Mouse (Mus musculus) gastrocnemius, adult 18-20 months (tissue): ENCODE measurements around the gene Gm42372. TPM values are rescaled to one million over a fixed set of nuclear protein-coding genes. Genes with fewer than 3 reads are reported as not detected.
"Not testable (repeated sequence)": the region's sequence is repeated elsewhere in the genome, so short reads cannot be mapped to it uniquely, and the experiment has no call there.

Experiments
- DNase-seq: peaks from one replicate; pipeline ENCODE4 v3.0.0; 2021; ENCODE audit warnings: low spot score
- long read RNA-seq, 2 experiments: library from polyadenylated mRNA; stranded (forward); transcript quantifications; one replicate each; pipeline ENCODE4 v2.0.0; 2021
- total RNA-seq, 2 experiments: library from RNA; stranded (reverse); gene quantifications; 2 replicates each; pipeline ENCODE4 v1.2.3; 2021

Gene Gm42372
- total RNA-seq, result not detected
- long read RNA-seq, experiment 1, result 0 reads
- long read RNA-seq, experiment 2, result 0 reads

- no peak for DNase-seq
Measured at GRCm38 (mm10) chr7:16982859-16983568, at the start of gene Gm42372. Gm42372 (plus strand) TSS chr7:16983086.

- no peak for DNase-seq
Measured at GRCm38 (mm10) chr7:16937312-16937711, 45.6 kb upstream of the Gm42372 start.

- no peak for DNase-seq
Measured at GRCm38 (mm10) chr7:16938117-16938791, 44.6 kb upstream of the Gm42372 start.

- no peak for DNase-seq
Measured at GRCm38 (mm10) chr7:16940292-16940691, 42.6 kb upstream of the Gm42372 start.

GRCm38 (mm10) chr7:16942861-16943260 is 40.0 kb upstream of the Gm42372 start:
- no peak for DNase-seq

GRCm38 (mm10) chr7:16944061-16944807 is 38.7 kb upstream of the Gm42372 start, which contains the start of gene Pnmal2:
Pnmal2 (plus strand) TSS chr7:16944682.
- DNase-seq, result no peak

GRCm38 (mm10) chr7:16944808-16945315 is 38.0 kb upstream of the Gm42372 start:
- no peak for DNase-seq

GRCm38 (mm10) chr7:16945419-16945818 is 37.5 kb upstream of the Gm42372 start:
- no peak for DNase-seq

GRCm38 (mm10) chr7:16946441-16947348 is 36.2 kb upstream of the Gm42372 start:
- no peak for DNase-seq

- DNase-seq, result no peak
Measured at GRCm38 (mm10) chr7:16947349-16947895, 35.5 kb upstream of the Gm42372 start.

- DNase-seq, result no peak
Measured at GRCm38 (mm10) chr7:16947959-16948361, 34.9 kb upstream of the Gm42372 start.

GRCm38 (mm10) chr7:16948923-16949458 is 33.9 kb upstream of the Gm42372 start:
- no peak for DNase-seq

- DNase-seq, result peak; percentile 69
Measured at GRCm38 (mm10) chr7:16949908-16950841, 32.7 kb upstream of the Gm42372 start.

- DNase-seq, result peak; percentile 78
Measured at GRCm38 (mm10) chr7:16950861-16951635, 31.8 kb upstream of the Gm42372 start.

GRCm38 (mm10) chr7:16953776-16954175 is 29.1 kb upstream of the Gm42372 start:
- not testable (repeated sequence) for DNase-seq

- DNase-seq, result no peak
Measured at GRCm38 (mm10) chr7:16955712-16956111, 27.2 kb upstream of the Gm42372 start.

- no peak for DNase-seq
Measured at GRCm38 (mm10) chr7:16956410-16957265, 26.2 kb upstream of the Gm42372 start.
